Mouse (Mus musculus) kidney, adult 18-20 months (tissue): ENCODE results near the gene Ddx43.

Source experiments
- DNase-seq: peaks from one replicate; pipeline ENCODE4 v3.0.0; 2021

Gene Ddx43

DNA sequence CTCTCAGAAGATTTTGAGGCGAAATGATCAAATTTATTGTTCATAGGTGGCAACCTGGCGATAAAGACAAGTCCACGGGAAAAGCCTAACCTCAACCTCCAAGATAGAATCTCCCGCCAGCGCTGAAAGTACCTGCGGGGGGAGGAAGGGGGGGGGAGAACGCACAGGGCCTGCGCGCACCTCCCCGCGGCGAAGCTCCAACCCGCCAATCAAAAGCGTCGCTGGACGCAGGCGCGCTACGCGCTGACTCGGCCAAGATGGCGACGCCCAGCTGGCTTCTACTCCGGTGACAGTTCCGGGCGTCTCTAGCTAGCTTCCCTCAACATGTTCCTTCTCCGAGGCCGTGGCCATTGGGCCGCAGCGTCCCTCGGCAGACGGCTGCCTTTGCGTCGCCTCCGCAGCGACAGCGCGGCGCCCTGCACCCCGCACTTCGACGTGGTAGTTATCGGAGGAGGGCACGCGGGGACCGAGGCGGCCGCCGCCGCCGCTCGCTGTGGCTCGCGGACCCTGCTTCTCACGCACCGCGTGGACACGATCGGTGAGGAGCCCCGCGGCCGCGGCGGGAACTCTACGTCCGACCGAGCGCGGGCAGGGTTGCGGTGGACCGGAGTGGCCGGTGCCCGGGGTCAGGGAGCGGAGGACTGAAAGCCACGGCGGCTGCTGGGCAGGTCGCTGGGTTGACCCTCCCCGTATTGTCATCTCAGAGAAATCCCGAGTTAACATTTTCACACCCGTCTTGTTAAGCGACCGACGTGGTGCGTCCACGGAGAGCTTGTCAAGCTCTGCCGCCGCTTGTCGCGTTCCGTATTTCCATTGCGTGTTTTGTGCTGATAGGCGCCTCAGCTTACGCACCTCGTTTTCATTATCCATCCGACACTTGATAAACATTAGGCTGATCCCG is 52.6 kb downstream of the Ddx43 start, which contains the start of the genes Mto1 and Gm17324:
Mto1 (plus strand) TSS at position 236 of the 901 bp plus-strand sequence.
Gm17324 (minus strand) TSS at position 814 of the 901 bp plus-strand sequence.
- peak; percentile 91 for DNase-seq

DNA sequence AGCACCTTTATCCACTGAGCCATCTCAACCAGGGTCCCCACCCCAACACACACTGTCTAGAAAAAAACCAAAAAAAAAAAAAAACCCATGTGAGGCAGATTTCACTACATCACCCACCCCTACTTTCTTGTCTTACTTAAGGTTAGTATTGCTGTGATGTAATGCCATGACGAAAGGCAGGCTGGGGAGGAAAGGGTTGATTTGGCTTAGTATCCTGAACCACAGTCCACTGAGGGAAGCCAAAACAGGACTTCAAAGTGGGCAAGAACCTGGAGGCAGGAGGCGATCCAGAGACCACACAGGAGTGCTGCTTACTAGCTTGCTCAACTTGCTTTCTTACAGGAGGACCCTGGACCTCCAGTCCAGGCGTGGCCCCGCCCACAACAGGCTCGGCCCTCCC is 54.8 kb downstream of the Ddx43 start:
- DNase-seq, result no peak

DNA sequence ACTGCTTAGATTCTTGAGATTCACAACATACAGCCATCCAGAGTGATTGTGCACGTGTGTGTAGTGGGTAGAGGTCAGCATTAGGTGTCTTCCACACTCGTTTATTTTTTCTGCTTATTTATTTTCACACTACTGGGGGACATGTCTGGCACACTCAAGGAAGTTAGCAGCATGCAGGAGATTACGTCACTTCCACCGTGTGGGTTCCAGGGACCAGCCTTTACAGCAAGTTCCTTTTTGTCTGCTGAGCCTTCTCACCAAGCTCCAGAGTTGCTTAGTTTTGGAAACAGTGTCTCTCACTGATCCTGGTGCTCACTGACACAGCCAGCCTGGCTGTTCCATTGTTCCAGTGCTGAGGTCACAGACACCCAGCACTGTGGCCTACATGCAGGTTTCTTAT is 55.8 kb downstream of the Ddx43 start:
- DNase-seq, result no peak

DNA sequence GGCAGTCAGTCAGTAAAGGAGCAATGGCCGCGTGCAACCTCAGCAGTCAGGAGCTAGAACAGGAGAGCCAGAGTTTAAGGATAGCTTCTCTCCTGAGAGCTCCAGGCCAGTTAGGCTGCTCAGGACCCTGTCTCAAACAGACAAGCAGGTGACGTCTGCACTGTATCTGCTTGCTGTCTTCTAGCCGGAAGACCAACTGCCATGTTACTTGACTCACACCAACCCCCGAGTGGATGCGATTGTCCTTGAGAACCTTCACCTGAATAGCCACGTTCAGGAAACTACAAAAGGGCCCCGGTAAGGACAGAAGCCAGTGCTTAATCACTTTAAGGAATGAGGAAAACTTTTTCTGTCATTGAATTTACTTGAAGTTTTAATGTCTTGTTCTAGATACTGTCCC is 61.4 kb downstream of the Ddx43 start:
- no peak for DNase-seq

DNA sequence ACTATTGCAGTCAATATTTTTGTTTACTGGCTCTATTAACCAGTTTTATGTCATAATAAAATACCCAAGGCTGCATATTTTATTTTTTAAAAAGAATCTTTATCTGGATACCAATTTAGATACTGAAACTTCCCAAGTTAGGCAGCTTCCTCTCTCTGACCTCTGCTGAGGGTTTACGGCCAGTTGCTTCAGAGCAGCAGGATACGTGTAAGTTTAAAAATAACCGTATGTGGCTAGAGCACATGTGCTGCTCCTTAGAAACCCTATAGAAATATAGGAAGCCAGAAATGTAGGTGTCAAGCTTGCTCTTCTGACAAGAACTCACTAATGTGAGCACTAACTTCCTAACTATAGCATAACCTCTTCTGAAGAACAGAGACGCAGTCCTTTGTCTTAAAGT is 67.8 kb downstream of the Ddx43 start:
- no peak for DNase-seq

DNA sequence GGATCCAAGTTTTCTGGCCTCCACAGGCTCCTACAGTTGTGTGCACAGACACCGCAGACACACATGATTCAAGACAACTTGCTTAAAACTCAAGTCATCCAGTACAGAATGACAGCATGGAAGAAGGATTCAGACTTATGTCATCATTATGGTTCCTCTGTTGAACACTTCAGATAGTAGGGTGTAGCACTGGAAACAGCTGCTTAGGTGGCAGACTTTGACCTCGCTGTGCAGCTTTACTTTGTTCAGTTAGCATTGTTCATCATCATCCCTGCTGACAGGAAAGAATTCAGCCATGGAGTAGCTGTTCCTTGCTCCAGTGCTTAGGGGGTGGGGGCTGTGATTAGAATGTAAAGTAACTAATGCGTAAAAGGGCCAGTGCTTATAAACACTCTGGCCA is 70.1 kb downstream of the Ddx43 start:
- DNase-seq, result no peak
